Mouse (Mus musculus) embryonic fibroblast, embryonic 13.5 days (primary cell): ENCODE measurements around the gene Agfg2. TPM values are rescaled to one million over a fixed set of nuclear protein-coding genes. Genes with fewer than 3 reads are reported as not detected.

Source experiments
- H3K27ac ChIP-seq: 2 replicates; pipeline ENCODE4 v1.5.1; 2012; ENCODE audit warnings: low read length, control low read depth, inconsistent platforms; ENCODE audit not compliant: insufficient read depth
- H3K4me1 ChIP-seq: 2 replicates; pipeline ENCODE4 v1.6.1; 2011; ENCODE audit warnings: low read length; ENCODE audit not compliant: control insufficient read depth, insufficient read depth
- H3K4me3 ChIP-seq: 2 replicates; pipeline ENCODE4 v1.5.1; 2011; ENCODE audit warnings: mild to moderate bottlenecking, control low read depth, low read length; ENCODE audit not compliant: insufficient read depth
- CTCF ChIP-seq: IDR thresholded peaks from 2 replicates; pipeline ENCODE4 v1.5.1; 2011; ENCODE audit warnings: mild to moderate bottlenecking, control low read depth, low read length, moderate library complexity, borderline replicate concordance; ENCODE audit not compliant: insufficient read depth
- POLR2A ChIP-seq: IDR thresholded peaks from 2 replicates; pipeline ENCODE4 v1.6.1; 2011; ENCODE audit warnings: low read depth, mild to moderate bottlenecking, control low read depth, low read length, moderate library complexity
- polyA plus RNA-seq: library from polyadenylated mRNA; stranded (reverse); fragments of >200 nt; gene quantifications from 2 replicates; pipeline ENCODE4 v1.2.4, GENCODE M21; 2011; ENCODE audit warnings: low read depth; ENCODE audit not compliant: missing spikeins, insufficient read length

Gene Agfg2
- polyA plus RNA-seq, 1 experiment = 22.0 TPM

GRCm38 (mm10) chr5:137613550-137613949, 71.0 kb downstream of the Agfg2 start, which contains the start of gene Pcolce:
TSS of gene Pcolce (minus strand) at chr5:137613784.
- peak within 1 kb of the TSS; percentile 45 for H3K27ac ChIP-seq
- TF ChIP-seq CTCF (no peak), POLR2A (peak; percentile 59)

GRCm38 (mm10) chr5:137613076-137613475, 71.5 kb downstream of the Agfg2 start:
- no peak for TF ChIP-seq POLR2A
- TF ChIP-seq CTCF = no peak
- H3K4me3 ChIP-seq = no peak overlapping the region
- peak overlapping the region; percentile 45 for H3K27ac ChIP-seq
- peaks cover 13% of the 10 kb centered on the region for H3K4me1 ChIP-seq

More at GRCm38 (mm10) chr5:137613550-137613949, 71.0 kb downstream of the Agfg2 start, which contains the start of gene Pcolce:
- Histone ChIP-seq H3K4me1 (peaks cover 13% of the 10 kb centered on the region), H3K4me3 (no peak within 1 kb of the TSS)

GRCm38 (mm10) chr5:137611245-137611602, 73.3 kb downstream of the Agfg2 start:
- peak overlapping the region; percentile 77 for H3K4me3 ChIP-seq
- peak overlapping the region; percentile 99 for H3K27ac ChIP-seq
- TF ChIP-seq CTCF (no peak), POLR2A (peak; percentile 85)
- peaks cover 16% of the 10 kb centered on the region for H3K4me1 ChIP-seq

GRCm38 (mm10) chr5:137610548-137611244, 73.8 kb downstream of the Agfg2 start:
- TF ChIP-seq POLR2A = peak; percentile 92
- no peak for TF ChIP-seq CTCF
- H3K4me3 ChIP-seq = peak overlapping the region; percentile 77
- peaks cover 16% of the 10 kb centered on the region for H3K4me1 ChIP-seq
- peak overlapping the region; percentile 99 for H3K27ac ChIP-seq

- H3K4me3 ChIP-seq = peak overlapping the region; percentile 77
- H3K4me1 ChIP-seq = peaks cover 16% of the 10 kb centered on the region
- no peak for TF ChIP-seq CTCF
- no peak for TF ChIP-seq POLR2A
- peak overlapping the region; percentile 99 for H3K27ac ChIP-seq
Measured at GRCm38 (mm10) chr5:137610056-137610455, 74.5 kb downstream of the Agfg2 start.

- no peak overlapping the region for H3K27ac ChIP-seq
- peak overlapping the region; percentile 77 for H3K4me3 ChIP-seq
- TF ChIP-seq CTCF (no peak), POLR2A (no peak)
- peaks cover 16% of the 10 kb centered on the region for H3K4me1 ChIP-seq
Measured at GRCm38 (mm10) chr5:137609292-137609691, 75.2 kb downstream of the Agfg2 start.

- H3K4me3 ChIP-seq = peak overlapping the region; percentile 77
- peaks cover 14% of the 10 kb centered on the region for H3K4me1 ChIP-seq
- no peak overlapping the region for H3K27ac ChIP-seq
- TF ChIP-seq POLR2A = no peak
- TF ChIP-seq CTCF = no peak
Measured at GRCm38 (mm10) chr5:137608654-137609190, 75.8 kb downstream of the Agfg2 start.

- H3K4me1 ChIP-seq = peaks cover 11% of the 10 kb centered on the region
- H3K4me3 ChIP-seq = peak overlapping the region; percentile 77
- TF ChIP-seq CTCF (no peak), POLR2A (no peak)
- H3K27ac ChIP-seq = no peak overlapping the region
Measured at GRCm38 (mm10) chr5:137607860-137608653, 76.5 kb downstream of the Agfg2 start.

- TF ChIP-seq POLR2A (no peak), CTCF (no peak)
- H3K27ac ChIP-seq = peak overlapping the region; percentile 80
- H3K4me3 ChIP-seq = peak overlapping the region; percentile 47
- H3K4me1 ChIP-seq = peaks cover 8% of the 10 kb centered on the region; the same call in 1 of the 2 replicates
Measured at GRCm38 (mm10) chr5:137601365-137601729, 83.2 kb downstream of the Agfg2 start.

GRCm38 (mm10) chr5:137600619-137601364, 83.7 kb downstream of the Agfg2 start, which contains the start of gene Mospd3:
TSS of gene Mospd3 (minus strand) at chr5:137601058.
- peaks cover 8% of the 10 kb centered on the region; the same call in 1 of the 2 replicates for H3K4me1 ChIP-seq
- peak within 1 kb of the TSS; percentile 82 for H3K27ac ChIP-seq
- no peak for TF ChIP-seq CTCF
- TF ChIP-seq POLR2A = peak; percentile 85
- peak within 1 kb of the TSS; percentile 68 for H3K4me3 ChIP-seq

Other genes with a start within 250 kb of the Agfg2 start
- gene Zan, start 207.7 kb downstream of the Agfg2 start, polyA plus RNA-seq = 0.19 and 0.37 TPM in 2 replicates
- 14.6 and 16.8 TPM in 2 replicates for gene Pop7, start 182.2 kb downstream of the Agfg2 start, polyA plus RNA-seq
- gene Gigyf1, start 166.2 kb downstream of the Agfg2 start, polyA plus RNA-seq = 12.1 and 17.7 TPM in 2 replicates
- gene Epo, start 151.5 kb downstream of the Agfg2 start, polyA plus RNA-seq = not detected in 2 replicates
- gene Gnb2, start 151.2 kb downstream of the Agfg2 start, polyA plus RNA-seq = 358 and 390 TPM in 2 replicates
- gene Actl6b, start 131.2 kb downstream of the Agfg2 start, polyA plus RNA-seq = not detected in 2 replicates
- gene Tfr2, start 114.9 kb downstream of the Agfg2 start, polyA plus RNA-seq = 0.67 and 0.68 TPM in 2 replicates
- gene Mospd3, start 83.7 kb downstream of the Agfg2 start, polyA plus RNA-seq = 35.4 and 41.3 TPM in 2 replicates
- gene Pcolce, start 70.9 kb downstream of the Agfg2 start, polyA plus RNA-seq = 732 and 740 TPM in 2 replicates
- gene Fbxo24, start 55.7 kb downstream of the Agfg2 start, polyA plus RNA-seq = 0.60 and 0.67 TPM in 2 replicates
- gene Lrch4, start 55.6 kb downstream of the Agfg2 start, polyA plus RNA-seq = 17.5 and 29.1 TPM in 2 replicates
- 3.0 and 3.5 TPM in 2 replicates for gene Gm20605, start 55.6 kb downstream of the Agfg2 start, polyA plus RNA-seq
- 2.5 and 3.4 TPM in 2 replicates for gene Sap25, start 43.4 kb downstream of the Agfg2 start, polyA plus RNA-seq
- 0.22 and 0.37 TPM in 2 replicates for gene Irs3, start 39.0 kb downstream of the Agfg2 start, polyA plus RNA-seq
- gene Nyap1, start 56.9 kb upstream of the Agfg2 start, polyA plus RNA-seq = 5.7 and 7.0 TPM in 2 replicates
- 66.6 and 71.5 TPM in 2 replicates for gene Tsc22d4, start 61.0 kb upstream of the Agfg2 start, polyA plus RNA-seq
- 11.5 and 14.6 TPM in 2 replicates for gene Ppp1r35, start 94.1 kb upstream of the Agfg2 start, polyA plus RNA-seq
- 27.7 and 34.8 TPM in 2 replicates for gene Mepce, start 102.9 kb upstream of the Agfg2 start, polyA plus RNA-seq
- 3.5 and 7.1 TPM in 2 replicates for gene Zcwpw1, start 103.1 kb upstream of the Agfg2 start, polyA plus RNA-seq
- 0.53 TPM in 1 of 2 replicates, not detected in the other for gene Pilra, start 151.6 kb upstream of the Agfg2 start, polyA plus RNA-seq
- gene Pilrb1, start 173.4 kb upstream of the Agfg2 start, polyA plus RNA-seq = not detected in 2 replicates
- gene Pilrb2, start 187.1 kb upstream of the Agfg2 start, polyA plus RNA-seq = not detected in 2 replicates
- not detected in 2 replicates for gene Cyp3a13, start 236.9 kb upstream of the Agfg2 start, polyA plus RNA-seq